Mouse (Mus musculus): ENCODE results near the gene Otop2.

Gene Otop2

GRCm38 (mm10) chr11:115353375-115353774, 46.4 kb downstream of the Otop2 start:
- no peak for DNase-seq

GRCm38 (mm10) chr11:115354183-115354582, 47.2 kb downstream of the Otop2 start:
- DNase-seq: peak; percentile 78

GRCm38 (mm10) chr11:115358468-115358867, 51.5 kb downstream of the Otop2 start:
- DNase-seq: peak; percentile 84

GRCm38 (mm10) chr11:115359293-115359692, 52.3 kb downstream of the Otop2 start:
- peak; percentile 65 for DNase-seq

GRCm38 (mm10) chr11:115359726-115360125, 52.8 kb downstream of the Otop2 start:
- DNase-seq: peak; percentile 45

GRCm38 (mm10) chr11:115364136-115364535, 57.2 kb downstream of the Otop2 start:
- no peak for DNase-seq

GRCm38 (mm10) chr11:115366039-115366705, 59.2 kb downstream of the Otop2 start:
- DNase-seq: no peak

- DNase-seq: no peak
Observed at GRCm38 (mm10) chr11:115366706-115367394, 59.9 kb downstream of the Otop2 start.

GRCm38 (mm10) chr11:115367395-115367944, 60.5 kb downstream of the Otop2 start, which contains the start of gene Hid1:
Gene Hid1 (minus strand): TSS chr11:115367756.
- peak; percentile 83 for DNase-seq

GRCm38 (mm10) chr11:115370368-115370767, 63.4 kb downstream of the Otop2 start:
- DNase-seq: no peak

- DNase-seq: no peak
Observed at GRCm38 (mm10) chr11:115371354-115371753, 64.4 kb downstream of the Otop2 start.

- no peak for DNase-seq
Observed at GRCm38 (mm10) chr11:115372015-115372414, 65.1 kb downstream of the Otop2 start.

- DNase-seq: no peak
Observed at GRCm38 (mm10) chr11:115372737-115373136, 65.8 kb downstream of the Otop2 start.

- peak; percentile 90 for DNase-seq
Observed at GRCm38 (mm10) chr11:115373805-115374694, 67.1 kb downstream of the Otop2 start.

- DNase-seq: no peak
Observed at GRCm38 (mm10) chr11:115374695-115375425, 67.9 kb downstream of the Otop2 start.

- DNase-seq: no peak
Observed at GRCm38 (mm10) chr11:115376722-115377121, 69.8 kb downstream of the Otop2 start.

GRCm38 (mm10) chr11:115377254-115377653, 70.3 kb downstream of the Otop2 start:
- no peak for DNase-seq

GRCm38 (mm10) chr11:115377854-115378253, 70.9 kb downstream of the Otop2 start:
- no peak for DNase-seq

GRCm38 (mm10) chr11:115381276-115381675, 74.3 kb downstream of the Otop2 start:
- peak; percentile 32 for DNase-seq

All from lung, postnatal 10 days (tissue).